Mouse (Mus musculus) lung, adult 2 months (tissue): ENCODE measurements around the gene Vash2. TPM values are rescaled to one million over a fixed set of nuclear protein-coding genes. Genes with fewer than 3 reads are reported as not detected.
A peak's percentile ranks its signal among the peaks of the same experiment; 100 is the strongest.

Experiments used
- DNase-seq: peaks from one replicate; pipeline ENCODE4 v3.0.0; 2022
- H3K4me1 ChIP-seq: fragments of 200-500 bp; 2 replicates; pipeline ENCODE4 v1.6.1; 2011; ENCODE audit warnings: low read length; ENCODE audit not compliant: control insufficient read depth, insufficient read depth
- H3K4me3 ChIP-seq: fragments of 200-500 bp; replicated peaks from 2 replicates; pipeline ENCODE3; 2011; ENCODE audit warnings: low read depth, mild to moderate bottlenecking, control low read depth, low read length; ENCODE audit errors: extremely low read depth
- CTCF ChIP-seq: fragments of 200-500 bp; IDR thresholded peaks from 2 replicates; pipeline ENCODE4 v1.5.1; 2011; ENCODE audit warnings: mild to moderate bottlenecking, low read length, control low read depth; ENCODE audit not compliant: insufficient read depth
- POLR2A ChIP-seq: fragments of 200-500 bp; IDR thresholded peaks from 2 replicates; pipeline ENCODE4 v1.6.1; 2011; ENCODE audit warnings: low read depth, mild to moderate bottlenecking, control low read depth, low read length, borderline replicate concordance; ENCODE audit errors: extremely low read depth
- WGBS: fragments of 180-500 bp; shearing (Covaris S2); methylation state at CpG from one replicate; pipeline ENCODE4 v1.1.7; 2018; 5-methylcytosine and 5-hydroxymethylcytosine counted together
- polyA plus RNA-seq: library from polyadenylated mRNA; depleted of rRNA; stranded (reverse); fragments of >200 nt; gene quantifications from 2 replicates; pipeline ENCODE4 v1.2.3, GENCODE M21; 2012

The Vash2 gene
- polyA plus RNA-seq, 1 experiment = 1.5 TPM

DNA sequence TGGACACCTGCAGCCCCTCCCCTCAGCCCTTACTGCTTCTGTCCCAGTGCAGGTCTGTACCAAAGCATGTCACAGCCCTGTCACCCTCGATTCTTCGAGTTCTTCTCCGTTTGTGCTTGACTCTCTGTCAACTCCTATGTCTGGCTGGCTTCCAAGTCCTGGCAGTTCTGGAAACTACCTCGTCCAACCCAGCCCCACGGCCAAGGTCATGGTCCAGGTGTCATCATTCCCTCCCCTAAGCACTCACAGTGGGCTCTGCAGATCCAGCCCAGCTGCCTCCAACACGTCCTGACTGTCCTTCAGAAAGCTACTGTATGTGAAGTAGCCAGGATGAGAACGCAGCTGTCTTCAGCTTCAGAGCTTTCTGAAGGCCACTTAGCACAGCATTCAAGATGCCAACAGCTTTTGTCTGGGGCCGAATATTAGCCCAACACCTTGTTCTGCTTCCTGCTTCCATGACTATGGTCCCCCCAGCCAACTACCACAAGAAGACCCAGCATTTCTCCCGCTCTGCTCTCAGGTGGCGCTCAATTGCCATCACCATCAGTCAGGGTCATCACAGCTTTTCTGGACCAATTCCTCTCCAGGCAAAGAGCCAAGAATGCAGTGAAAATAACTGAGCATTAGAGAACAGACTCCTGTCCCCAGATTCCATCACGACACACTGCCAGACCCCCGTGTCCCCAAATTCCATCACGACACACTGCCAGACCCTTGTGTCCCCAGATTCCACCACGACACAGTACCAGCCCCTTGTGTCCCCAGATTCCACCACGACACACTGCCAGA, 13.9 kb downstream of the Vash2 start:
- H3K4me1 ChIP-seq = no peaks in the 10 kb centered on the region
- 57% methylated on average over 15 of the region's 15 CpGs for WGBS
- no peak for DNase-seq
- no peak overlapping the region for H3K4me3 ChIP-seq
- no peak for TF ChIP-seq POLR2A
- no peak for TF ChIP-seq CTCF

DNA sequence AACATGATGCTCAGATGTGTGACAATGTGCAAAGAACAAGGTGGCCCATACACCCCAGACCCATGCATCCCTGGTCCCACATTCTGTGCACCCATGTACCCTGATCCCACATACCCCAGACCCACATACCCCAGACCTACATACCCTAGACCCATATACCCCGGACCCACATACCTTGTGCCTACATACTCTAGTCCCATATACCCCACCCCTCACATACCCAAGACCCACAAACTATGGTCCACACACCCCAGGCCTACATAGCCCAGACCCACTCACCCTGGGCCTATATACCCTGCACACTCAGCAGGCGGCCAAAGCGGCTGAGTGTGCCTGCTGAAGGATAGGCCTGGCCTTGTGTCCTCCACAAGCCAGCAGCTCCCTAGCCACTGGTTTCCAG, 16.3 kb downstream of the Vash2 start:
- DNase-seq = no peak
- TF ChIP-seq CTCF = no peak
- no peak for TF ChIP-seq POLR2A
- Histone ChIP-seq H3K4me3 (no peak overlapping the region), H3K4me1 (no peaks in the 10 kb centered on the region)
- WGBS = 96% methylated on average over 3 of the region's 3 CpGs

DNA sequence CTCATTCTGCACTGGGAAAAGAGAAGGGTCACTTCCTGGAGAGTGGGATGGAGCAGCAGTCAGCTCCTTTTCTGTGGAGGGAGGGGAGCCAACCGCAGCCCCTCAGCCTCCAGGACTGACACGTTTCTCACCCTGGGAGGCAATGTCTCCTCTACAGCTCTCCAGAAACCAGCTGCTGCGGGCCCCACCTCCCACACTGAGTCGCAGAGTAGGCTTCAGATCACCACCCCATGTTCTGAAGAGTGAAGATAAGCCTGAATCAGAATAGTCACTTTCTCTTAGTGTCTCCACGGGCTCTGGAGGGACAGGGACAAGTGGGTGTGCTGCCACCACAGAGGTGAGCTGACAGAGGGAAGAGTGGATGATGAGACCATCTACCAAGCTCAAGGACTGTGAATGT, 20.3 kb downstream of the Vash2 start:
- 67% methylated on average over 5 of the region's 5 CpGs for WGBS
- H3K4me1 ChIP-seq = no peaks in the 10 kb centered on the region
- no peak overlapping the region for H3K4me3 ChIP-seq
- TF ChIP-seq CTCF = no peak
- no peak for DNase-seq

DNA sequence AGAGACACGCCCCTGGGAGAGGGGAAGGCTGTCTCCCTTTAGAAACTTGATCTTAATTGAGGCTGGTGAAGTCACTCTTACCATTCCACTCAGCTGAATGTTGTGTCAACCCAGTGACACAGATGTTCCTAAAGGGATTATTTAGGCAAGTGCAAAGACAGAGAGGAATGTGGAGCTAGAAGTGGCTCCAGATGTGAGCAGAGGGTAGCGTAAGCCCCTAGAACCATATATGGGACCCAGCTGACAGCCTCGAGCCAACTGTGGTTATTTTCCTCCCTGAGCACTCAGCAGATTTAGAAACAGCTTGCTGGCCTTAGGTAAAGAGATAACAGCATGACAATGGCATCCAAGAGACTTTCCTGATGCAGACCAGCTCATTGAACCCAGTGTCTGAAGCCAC, 26.1 kb downstream of the Vash2 start:
- TF ChIP-seq CTCF = no peak
- no peak for TF ChIP-seq POLR2A
- no peak for DNase-seq
- H3K4me3 ChIP-seq = no peak overlapping the region
- WGBS = 75% methylated on average over 3 of the region's 3 CpGs
- H3K4me1 ChIP-seq = no peaks in the 10 kb centered on the region

GRCm38 (mm10) chr1:190951014-190951413, 28.1 kb downstream of the Vash2 start:
- 77% methylated on average over 5 of the region's 5 CpGs for WGBS
- no peaks in the 10 kb centered on the region for H3K4me1 ChIP-seq
- TF ChIP-seq POLR2A (no peak), CTCF (no peak)
- H3K4me3 ChIP-seq = no peak overlapping the region
- DNase-seq = no peak

GRCm38 (mm10) chr1:190948846-190949245, 30.2 kb downstream of the Vash2 start:
- H3K4me3 ChIP-seq = no peak overlapping the region
- 89% methylated on average over 17 of the region's 17 CpGs for WGBS
- DNase-seq = no peak
- H3K4me1 ChIP-seq = no peaks in the 10 kb centered on the region
- TF ChIP-seq CTCF (no peak), POLR2A (no peak)

DNA sequence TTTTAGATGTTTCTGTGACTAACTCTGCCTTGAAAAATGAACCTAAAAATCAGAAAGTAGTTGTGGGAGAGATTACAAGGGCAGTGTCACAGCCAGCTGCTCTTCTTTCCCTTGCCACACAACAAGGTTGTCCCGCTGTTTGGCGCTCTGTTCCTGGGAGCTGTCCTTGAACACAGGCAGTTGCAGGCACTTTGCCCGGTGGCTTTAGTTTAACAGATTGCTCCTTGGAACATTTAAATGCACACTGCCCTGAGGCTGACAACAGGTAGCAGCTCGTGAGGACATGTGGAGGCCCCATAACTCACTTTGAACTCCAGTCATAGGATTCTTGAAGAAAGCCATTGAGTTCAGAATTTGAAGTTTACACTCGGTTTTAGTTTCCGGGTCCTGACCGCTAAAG, 30.7 kb downstream of the Vash2 start:
- no peak overlapping the region for H3K4me3 ChIP-seq

DNA sequence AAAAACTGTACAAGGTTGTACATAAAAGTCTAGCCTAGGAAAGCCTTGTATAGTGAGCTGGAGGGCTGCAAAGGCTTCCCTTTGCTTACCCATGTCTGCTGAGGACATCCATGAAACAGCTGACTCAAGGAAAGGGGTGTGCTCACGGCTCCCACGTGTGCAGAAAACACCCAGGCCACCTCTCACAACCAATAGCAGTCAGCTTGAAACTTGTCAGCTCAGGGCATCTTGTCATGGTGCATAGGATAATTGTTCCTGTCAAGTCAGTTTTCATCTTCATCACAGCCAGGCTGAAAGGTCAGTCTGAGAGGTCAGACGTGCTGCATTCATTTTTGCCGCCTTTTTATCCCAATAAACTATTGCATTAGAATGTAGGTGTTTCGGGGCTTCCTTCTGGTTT, 31.1 kb downstream of the Vash2 start:
- no peak for DNase-seq
- 82% methylated on average over 5 of the region's 5 CpGs for WGBS
- no peak for TF ChIP-seq CTCF
- no peak for TF ChIP-seq POLR2A

More for the DNA sequence above, 30.7 kb downstream of the Vash2 start:
- 91% methylated on average over 7 of the region's 7 CpGs for WGBS
- no peaks in the 10 kb centered on the region for H3K4me1 ChIP-seq
- DNase-seq = no peak
- TF ChIP-seq POLR2A = no peak
- no peak for TF ChIP-seq CTCF

DNA sequence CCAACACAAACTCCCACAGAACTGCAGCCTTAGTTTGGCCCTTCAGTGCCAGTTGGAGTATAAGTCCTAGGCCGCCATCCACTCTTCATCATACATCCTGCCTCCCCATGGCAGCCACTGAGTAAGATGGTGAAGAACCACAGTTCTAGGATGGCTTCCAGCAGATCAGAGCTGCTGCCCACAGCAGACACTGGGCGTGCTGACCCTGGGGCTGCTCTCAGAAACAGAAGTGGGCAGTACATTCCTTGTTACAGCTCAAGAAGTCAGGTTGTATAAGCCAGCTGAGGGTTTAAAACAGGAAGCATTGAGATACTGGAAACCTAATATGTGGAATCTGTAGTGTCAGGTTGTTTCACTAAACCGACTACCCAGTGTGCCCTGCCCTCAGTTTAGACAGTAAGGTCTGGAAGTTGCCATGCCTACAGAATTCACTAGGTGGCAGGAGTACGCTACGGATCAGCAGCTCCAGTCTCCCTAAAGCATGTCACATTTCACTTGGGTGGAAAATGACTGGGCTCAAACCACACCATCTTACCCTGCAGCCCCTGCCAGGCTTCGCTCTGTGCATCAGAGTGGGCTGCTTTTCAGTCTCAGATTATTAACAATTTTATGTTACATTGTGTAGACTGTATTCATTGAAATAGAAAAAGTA, 34.9 kb downstream of the Vash2 start:
- Histone ChIP-seq H3K4me1 (no peaks in the 10 kb centered on the region), H3K4me3 (no peak overlapping the region)
- DNase-seq = peak; percentile 70
- WGBS = 50% methylated on average over 6 of the region's 6 CpGs
- peak; percentile 89 for TF ChIP-seq CTCF
- no peak for TF ChIP-seq POLR2A

More for the DNA sequence above, 31.1 kb downstream of the Vash2 start:
- no peaks in the 10 kb centered on the region for H3K4me1 ChIP-seq
- no peak overlapping the region for H3K4me3 ChIP-seq

DNA sequence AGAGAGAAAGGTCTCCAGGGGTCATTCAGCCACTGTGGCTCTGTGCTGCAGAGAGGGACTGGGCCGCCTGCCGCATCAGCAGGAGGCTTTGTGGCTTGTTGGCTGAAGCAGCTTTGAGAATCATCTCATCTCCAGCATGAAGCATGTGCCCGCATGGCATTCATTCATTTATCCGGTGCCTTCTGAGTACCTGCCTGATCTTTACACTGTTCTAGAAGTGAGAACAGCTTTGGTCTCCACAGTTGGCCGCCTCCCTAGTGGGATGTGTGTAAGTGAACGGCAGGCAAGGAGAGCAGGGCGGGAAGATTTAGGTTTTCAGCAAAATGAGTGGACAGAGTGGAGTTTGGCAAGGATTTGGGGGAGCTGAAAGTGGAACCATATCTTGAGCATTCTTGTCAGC, 39.3 kb downstream of the Vash2 start:
- TF ChIP-seq POLR2A (no peak), CTCF (no peak)
- Histone ChIP-seq H3K4me1 (no peaks in the 10 kb centered on the region), H3K4me3 (no peak overlapping the region)
- WGBS = 95% methylated on average over 7 of the region's 7 CpGs
- DNase-seq = no peak
